Mouse (Mus musculus) hindbrain, postnatal 0 days (tissue): Measurements from ENCODE around the gene Fbxw11. TPM values are rescaled to one million over a fixed set of nuclear protein-coding genes. Genes with fewer than 3 reads are reported as not detected.

Source experiments
- ATAC-seq: fragments of 200-750 bp; cut with Nextera tagmentation; 2 replicates; pipeline ENCODE4 v1.8.0; 2017; ENCODE audit warnings: mild to moderate bottlenecking, moderate TSS enrichment, moderate library complexity
- DNase-seq: peaks from one replicate; pipeline ENCODE4 v3.0.0-alpha.2; 2015; ENCODE audit warnings: low spot score
- H3K27ac ChIP-seq: fragments of 300-500 bp; sonication (generic); 2 replicates; pipeline ENCODE4 v1.5.1; 2014; ENCODE audit warnings: mild to moderate bottlenecking
- H3K27me3 ChIP-seq: fragments of 300-500 bp; sonication (generic); 2 replicates; pipeline ENCODE4 v1.6.1; 2014; ENCODE audit warnings: low read length, mixed read lengths; ENCODE audit not compliant: insufficient read depth
- H3K36me3 ChIP-seq: fragments of 300-500 bp; sonication (generic); 2 replicates; pipeline ENCODE4 v1.6.1; 2014; ENCODE audit warnings: low read length, mixed read lengths; ENCODE audit not compliant: insufficient read depth
- H3K4me1 ChIP-seq: fragments of 300-500 bp; sonication (generic); 2 replicates; pipeline ENCODE4 v1.6.1; 2014; ENCODE audit warnings: antibody characterized with exemption, low read length, mixed read lengths; ENCODE audit not compliant: insufficient read depth
- H3K4me2 ChIP-seq: fragments of 300-500 bp; sonication (generic); 2 replicates; pipeline ENCODE4 v1.6.1; 2014; ENCODE audit warnings: low read depth, mild to moderate bottlenecking, low read length, moderate library complexity, mixed read lengths
- H3K4me3 ChIP-seq: fragments of 300-500 bp; sonication (generic); 2 replicates; pipeline ENCODE4 v1.5.1; 2014; ENCODE audit warnings: low read length
- H3K9ac ChIP-seq: fragments of 300-500 bp; sonication (generic); replicated peaks from 2 replicates; pipeline ENCODE4 v1.6.1; 2014; ENCODE audit warnings: mild to moderate bottlenecking, low read length, moderate library complexity, mixed read lengths
- H3K9me3 ChIP-seq: fragments of 300-500 bp; sonication (generic); 2 replicates; pipeline ENCODE4 v1.6.1; 2016; ENCODE audit warnings: low read length, mixed read lengths
- CTCF ChIP-seq: IDR thresholded peaks from 2 replicates; pipeline ENCODE4 v1.5.1; 2016; ENCODE audit warnings: antibody characterized with exemption, control low read depth, low read depth
- WGBS: fragments of 180-500 bp; shearing (Covaris S2); extraction: QIAGEN DNeasy Blood & Tissue Kit; methylation state at CpG from one replicate; pipeline ENCODE4 v1.1.7; 2014; 5-methylcytosine and 5-hydroxymethylcytosine counted together
- polyA plus RNA-seq: library from polyadenylated mRNA; unstranded; fragments of >200 nt; fragmentation: Nextera tagmentation; extraction: Ambion mirVana; gene quantifications from 2 replicates; pipeline ENCODE4 v1.2.1, GENCODE M21; 2015
- total RNA-seq: library from RNA; depleted of rRNA; stranded (reverse); fragments of >200 nt; gene quantifications from 2 replicates; pipeline ENCODE4 v1.2.3, GENCODE M21; 2014

Fbxw11 gene
- total and polyA plus RNA-seq, 2 experiments from 2014 or later = 95.4 to 149 TPM

- 90% methylated on average over 4 of the region's 4 CpGs for WGBS
- TF ChIP-seq CTCF = no peak
- no peak overlapping the region for H3K9ac ChIP-seq
Measured at GRCm38 (mm10) chr11:32718979-32719378, 76.5 kb downstream of the Fbxw11 start.

DNA sequence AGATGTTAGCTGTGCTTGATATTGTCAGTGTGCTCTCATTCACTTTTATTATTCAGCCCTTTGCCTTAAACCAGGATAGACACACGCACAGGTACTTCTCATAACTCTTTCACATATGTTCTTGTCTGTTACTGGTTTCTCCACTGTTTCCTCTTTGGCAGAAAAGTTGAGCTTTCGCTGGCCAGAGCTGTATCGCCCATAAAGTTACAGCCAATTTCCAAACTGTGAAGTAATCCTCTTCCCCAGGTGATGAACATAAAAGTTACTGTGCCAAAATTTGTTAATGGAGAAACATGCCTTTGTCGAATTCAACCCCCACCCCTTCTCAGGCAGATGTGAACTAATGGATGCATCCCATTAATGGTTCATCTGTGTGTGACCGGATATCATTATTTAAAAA lies 80.1 kb downstream of the Fbxw11 start:
- no peak overlapping the region for H3K9ac ChIP-seq
- 0 out of 2 replicates have a peak, but pooled peaks cover 4% of the 10 kb centered on the region for H3K4me1 ChIP-seq
- no peak for ATAC-seq
- H3K36me3 ChIP-seq = peaks cover 4% of the 10 kb centered on the region; the same call in 1 of the 2 replicates
- no peak for TF ChIP-seq CTCF
- no peaks in the 10 kb centered on the region for H3K27me3 ChIP-seq
- no peak overlapping the region for H3K4me3 ChIP-seq
- no peak overlapping the region for H3K27ac ChIP-seq
- 92% methylated on average over 5 of the region's 5 CpGs for WGBS
- DNase-seq = no peak
- H3K9me3 ChIP-seq = no peaks in the 10 kb centered on the region
- H3K4me2 ChIP-seq = no peak overlapping the region

More at GRCm38 (mm10) chr11:32718979-32719378, 76.5 kb downstream of the Fbxw11 start:
- DNase-seq (peak; percentile 11), ATAC-seq (no peak)
- Histone ChIP-seq H3K9me3 (no peaks in the 10 kb centered on the region), H3K4me2 (no peak overlapping the region), H3K36me3 (peaks cover 4% of the 10 kb centered on the region; the same call in 1 of the 2 replicates), H3K27ac (no peak overlapping the region), H3K4me3 (no peak overlapping the region), H3K4me1 (0 out of 2 replicates have a peak, but pooled peaks cover 4% of the 10 kb centered on the region), H3K27me3 (no peaks in the 10 kb centered on the region)

- WGBS = 90% methylated on average over 2 of the region's 2 CpGs
- no peak overlapping the region for H3K4me2 ChIP-seq
- H3K4me1 ChIP-seq = 0 out of 2 replicates have a peak, but pooled peaks cover 4% of the 10 kb centered on the region
- H3K36me3 ChIP-seq = peaks cover 4% of the 10 kb centered on the region; the same call in 1 of the 2 replicates
- H3K27ac ChIP-seq = no peak overlapping the region
- DNase-seq = no peak
- H3K9me3 ChIP-seq = no peaks in the 10 kb centered on the region
- H3K27me3 ChIP-seq = no peaks in the 10 kb centered on the region
- H3K4me3 ChIP-seq = no peak overlapping the region
- H3K9ac ChIP-seq = no peak overlapping the region
- TF ChIP-seq CTCF = no peak
- ATAC-seq = no peak
Measured at GRCm38 (mm10) chr11:32723287-32723686, 80.8 kb downstream of the Fbxw11 start.

GRCm38 (mm10) chr11:32725171-32725570 lies 82.6 kb downstream of the Fbxw11 start:
- DNase-seq (no peak), ATAC-seq (no peak)
- Histone ChIP-seq H3K9me3 (no peaks in the 10 kb centered on the region), H3K27me3 (no peaks in the 10 kb centered on the region), H3K4me3 (no peak overlapping the region), H3K9ac (no peak overlapping the region), H3K36me3 (peaks cover 4% of the 10 kb centered on the region; the same call in 1 of the 2 replicates), H3K27ac (no peak overlapping the region), H3K4me1 (no peaks in the 10 kb centered on the region), H3K4me2 (no peak overlapping the region)
- WGBS = 93% methylated on average over 8 of the region's 9 CpGs
- TF ChIP-seq CTCF = no peak

GRCm38 (mm10) chr11:32732467-32732866 lies 89.9 kb downstream of the Fbxw11 start:
- WGBS = 52% methylated on average over 5 of the region's 5 CpGs

GRCm38 (mm10) chr11:32733195-32733594 lies 90.7 kb downstream of the Fbxw11 start:
- no peak for TF ChIP-seq CTCF
- Histone ChIP-seq H3K36me3 (peaks cover 20% of the 10 kb centered on the region; the same call in 1 of the 2 replicates), H3K4me3 (no peak overlapping the region), H3K4me2 (no peak overlapping the region), H3K4me1 (no peaks in the 10 kb centered on the region), H3K9me3 (no peaks in the 10 kb centered on the region), H3K9ac (no peak overlapping the region), H3K27me3 (no peaks in the 10 kb centered on the region), H3K27ac (no peak overlapping the region)
- ATAC-seq (no peak), DNase-seq (no peak)
- 91% methylated on average over 6 of the region's 6 CpGs for WGBS

More at GRCm38 (mm10) chr11:32732467-32732866, 89.9 kb downstream of the Fbxw11 start:
- Histone ChIP-seq H3K27ac (no peak overlapping the region), H3K27me3 (no peaks in the 10 kb centered on the region), H3K9ac (no peak overlapping the region), H3K4me1 (no peaks in the 10 kb centered on the region), H3K36me3 (peaks cover 20% of the 10 kb centered on the region; the same call in 1 of the 2 replicates), H3K4me3 (no peak overlapping the region), H3K4me2 (no peak overlapping the region), H3K9me3 (no peaks in the 10 kb centered on the region)
- no peak for TF ChIP-seq CTCF
- ATAC-seq (no peak), DNase-seq (no peak)

DNA sequence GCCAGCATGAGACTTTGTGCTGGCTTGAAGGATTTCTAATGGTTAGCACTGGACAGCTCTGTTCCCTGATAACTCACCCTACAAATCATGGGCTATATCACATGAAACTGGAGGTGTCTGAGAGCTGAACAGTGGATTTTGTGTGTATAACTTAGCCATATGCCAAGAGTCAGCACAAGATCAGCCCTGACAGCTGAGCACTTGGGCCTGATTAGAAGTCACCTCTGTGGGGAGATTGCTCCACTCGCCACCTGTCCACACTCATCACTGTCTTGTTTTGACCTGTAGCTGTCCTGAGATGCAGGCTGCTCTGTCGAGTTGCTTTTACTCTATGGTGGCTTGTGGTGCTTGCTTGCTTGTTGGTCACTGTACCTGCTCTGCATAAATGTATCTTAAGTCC lies 93.8 kb downstream of the Fbxw11 start:
- no peak for ATAC-seq
- no peak overlapping the region for H3K4me2 ChIP-seq
- no peak overlapping the region for H3K4me3 ChIP-seq
- H3K27me3 ChIP-seq = no peaks in the 10 kb centered on the region
- H3K9me3 ChIP-seq = no peaks in the 10 kb centered on the region
- no peak for DNase-seq
- WGBS = 80% methylated on average over 2 of the region's 2 CpGs
- H3K9ac ChIP-seq = no peak overlapping the region
- TF ChIP-seq CTCF = no peak
- peaks cover 43% of the 10 kb centered on the region for H3K36me3 ChIP-seq
- no peaks in the 10 kb centered on the region for H3K4me1 ChIP-seq
- no peak overlapping the region for H3K27ac ChIP-seq
